Comparison of ENCODE assay signal across 20 mouse cellular contexts in the genomic region with DNA sequence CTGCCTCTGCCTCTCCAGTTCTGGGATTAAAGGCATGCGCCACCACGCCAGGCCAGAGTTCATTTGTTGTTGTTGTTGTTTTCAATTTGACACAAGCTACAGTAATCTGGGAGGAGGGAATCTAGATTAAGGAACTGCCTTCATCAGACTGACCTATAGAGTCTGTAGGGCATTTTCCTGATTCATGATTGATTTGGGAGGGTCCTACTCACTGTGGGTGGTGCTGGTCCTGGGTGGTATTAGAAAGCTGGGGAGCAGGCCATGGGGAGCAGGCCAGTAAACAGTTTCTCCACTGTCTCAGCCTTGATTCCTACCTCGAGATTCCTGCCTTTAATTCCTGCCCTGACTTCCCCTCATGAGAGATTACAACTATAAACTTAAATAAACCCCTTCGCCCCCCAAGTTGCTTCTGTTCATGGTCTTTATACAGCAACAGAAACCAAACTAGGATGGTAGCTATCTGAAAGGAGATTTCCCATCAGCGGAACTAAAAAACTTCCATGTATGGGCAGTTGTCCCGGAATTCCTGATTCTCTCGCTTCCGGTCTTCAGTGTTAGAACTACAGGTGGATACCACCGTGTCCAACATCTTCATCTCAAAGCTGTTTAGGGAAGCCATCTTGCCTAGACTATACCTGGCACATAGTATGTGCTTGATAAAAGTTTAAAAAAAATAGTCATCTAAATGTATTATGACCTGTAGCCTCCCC.
"Had no signal": no experiment of that assay in that cellular context is flagged by ENCODE, and none has a peak within 500 bp of the region (broad histone marks: within the 10 kb centered on the region; RNA-seq: fewer than 3 reads in every experiment).

No protein-coding gene starts in this region.

- H3K27me3 ChIP-seq: lung, embryonic 15.5 days; midbrain, embryonic 12.5 days; neural tube, embryonic 13.5 days; neural tube, embryonic 15.5 days had no signal

- H3K4me3 ChIP-seq: lung, embryonic 15.5 days; megakaryocyte, embryonic 14.5 days; midbrain, embryonic 12.5 days; myocyte; neural tube, embryonic 13.5 days; neural tube, embryonic 15.5 days had no signal

- H3K9ac ChIP-seq: liver, postnatal 0 days; lung, embryonic 15.5 days; midbrain, embryonic 12.5 days; neural tube, embryonic 13.5 days; neural tube, embryonic 15.5 days had no signal

- DNase-seq: liver, postnatal 0 days; lung, adult 2 months; lung, postnatal 14 days; lung, postnatal 36 days; midbrain, embryonic 14.5 days; right cerebral cortex, postnatal 25 days; right cerebral cortex, postnatal 4 days; spleen, adult 18-20 months; thymus, adult 18-20 months; thymus, postnatal 14 days; thymus, postnatal 36 days had no signal

- H3K27ac ChIP-seq: lung, embryonic 15.5 days; macrophage; midbrain, embryonic 12.5 days; neural tube, embryonic 13.5 days; neural tube, embryonic 15.5 days had no signal

- H3K9me3 ChIP-seq: lung, embryonic 15.5 days; megakaryocyte, embryonic 14.5 days; midbrain, embryonic 12.5 days; neural tube, embryonic 13.5 days; neural tube, embryonic 15.5 days had no signal

- ATAC-seq: liver, postnatal 0 days; lung, postnatal 0 days; midbrain, embryonic 16.5 days had no signal

- H3K36me3 ChIP-seq: lung, embryonic 15.5 days; midbrain, embryonic 12.5 days; neural tube, embryonic 13.5 days; neural tube, embryonic 15.5 days had no signal
